Mouse (Mus musculus) B cell, adult 2 months (primary cell): Measurements from ENCODE around the gene Pcolce2.

Experiments used
- DNase-seq, 2 experiments: peaks; one replicate each; pipeline ENCODE4 v3.0.0; 2022

The Pcolce2 gene

GRCm38 (mm10) chr9:95736238-95736637, 98.8 kb downstream of the Pcolce2 start:
- no peak for DNase-seq

GRCm38 (mm10) chr9:95744845-95745613, 107.6 kb downstream of the Pcolce2 start:
- no peak for DNase-seq

- DNase-seq = no peak
These were observed 109.9 kb downstream of the Pcolce2 start for GRCm38 (mm10) chr9:95747298-95747697.
